Mouse (Mus musculus): Measurements from ENCODE around the gene Krt77.

Krt77 gene

GRCm38 (mm10) chr15:101869431-101869830 is at the start of gene Krt77:
Gene Krt77 (minus strand): TSS chr15:101869705.
- in situ Hi-C loops (cut with MboI; ENCODE audit: low sequenced_read_pairs), result no loop called here

- in situ Hi-C loops (cut with MboI; ENCODE audit: low sequenced_read_pairs), result no loop called here
These were observed 46.6 kb upstream of the Krt77 start for GRCm38 (mm10) chr15:101916072-101916471.

- in situ Hi-C loops (cut with MboI; ENCODE audit: low sequenced_read_pairs), result no loop called here
These were observed 35.3 kb upstream of the Krt77 start for GRCm38 (mm10) chr15:101904849-101905248.

GRCm38 (mm10) chr15:101902171-101903149 is 33.0 kb upstream of the Krt77 start:
- in situ Hi-C loops (cut with MboI; ENCODE audit: low sequenced_read_pairs), result no loop called here

- in situ Hi-C loops (cut with MboI; ENCODE audit: low sequenced_read_pairs), result no loop called here
These were observed 25.7 kb upstream of the Krt77 start for GRCm38 (mm10) chr15:101895216-101895615.

GRCm38 (mm10) chr15:101892820-101893219 is 23.3 kb upstream of the Krt77 start, which contains the start of gene Krt76:
Gene Krt76 (minus strand): TSS chr15:101892920.
- in situ Hi-C loops (cut with MboI; ENCODE audit: low sequenced_read_pairs), result no loop called here

GRCm38 (mm10) chr15:101879776-101880175 is 10.3 kb upstream of the Krt77 start:
- in situ Hi-C loops (cut with MboI; ENCODE audit: low sequenced_read_pairs), result no loop called here

GRCm38 (mm10) chr15:101878041-101878440 is 8.5 kb upstream of the Krt77 start:
- in situ Hi-C loops (cut with MboI; ENCODE audit: low sequenced_read_pairs), result no loop called here

- in situ Hi-C loops (cut with MboI; ENCODE audit: low sequenced_read_pairs), result no loop called here
These were observed 4.9 kb upstream of the Krt77 start for GRCm38 (mm10) chr15:101874383-101874782.

- in situ Hi-C loops (cut with MboI; ENCODE audit: low sequenced_read_pairs), result no loop called here
These were observed 3.7 kb upstream of the Krt77 start for GRCm38 (mm10) chr15:101873231-101873630.

GRCm38 (mm10) chr15:101866754-101867153 is 2.8 kb downstream of the Krt77 start:
- in situ Hi-C loops (cut with MboI; ENCODE audit: low sequenced_read_pairs), result no loop called here

GRCm38 (mm10) chr15:101860421-101861130 is 8.9 kb downstream of the Krt77 start:
- in situ Hi-C loops (cut with MboI; ENCODE audit: low sequenced_read_pairs), result no loop called here

- in situ Hi-C loops (cut with MboI; ENCODE audit: low sequenced_read_pairs), result no loop called here
These were observed 9.8 kb downstream of the Krt77 start for GRCm38 (mm10) chr15:101859735-101860170.

- in situ Hi-C loops (cut with MboI; ENCODE audit: low sequenced_read_pairs), result no loop called here
These were observed 10.7 kb downstream of the Krt77 start for GRCm38 (mm10) chr15:101858673-101859425.

- in situ Hi-C loops (cut with MboI; ENCODE audit: low sequenced_read_pairs), result no loop called here
These were observed 12.8 kb downstream of the Krt77 start for GRCm38 (mm10) chr15:101856696-101857095.

GRCm38 (mm10) chr15:101855732-101856131 is 13.8 kb downstream of the Krt77 start:
- in situ Hi-C loops (cut with MboI; ENCODE audit: low sequenced_read_pairs), result no loop called here

- in situ Hi-C loops (cut with MboI; ENCODE audit: low sequenced_read_pairs), result no loop called here
These were observed 15.2 kb downstream of the Krt77 start for GRCm38 (mm10) chr15:101854294-101854693.

GRCm38 (mm10) chr15:101852571-101852970 is 16.9 kb downstream of the Krt77 start:
- in situ Hi-C loops (cut with MboI; ENCODE audit: low sequenced_read_pairs), result no loop called here

GRCm38 (mm10) chr15:101850694-101851093 is 18.8 kb downstream of the Krt77 start, which contains the start of gene Krt1:
Gene Krt1 (minus strand): TSS chr15:101850794.
- in situ Hi-C loops (cut with MboI; ENCODE audit: low sequenced_read_pairs), result no loop called here

- in situ Hi-C loops (cut with MboI; ENCODE audit: low sequenced_read_pairs), result no loop called here
These were observed 23.5 kb downstream of the Krt77 start for GRCm38 (mm10) chr15:101845971-101846403.

GRCm38 (mm10) chr15:101843192-101843591 is 26.3 kb downstream of the Krt77 start:
- in situ Hi-C loops (cut with MboI; ENCODE audit: low sequenced_read_pairs), result no loop called here

Data from CH12F3 (cell line).